Mouse (Mus musculus) ES-E14 (cell line): ENCODE data around the gene Rpl11. TPM values are rescaled to one million over a fixed set of nuclear protein-coding genes. Genes with fewer than 3 reads are reported as not detected.

Source experiments
- DNase-seq: peaks from one replicate; pipeline ENCODE4 v3.0.0-alpha.2; 2013; ENCODE audit warnings: low read depth, low spot score
- H3K27ac ChIP-seq: 2 replicates; pipeline ENCODE4 v1.5.1; 2012; ENCODE audit warnings: low read depth, mild to moderate bottlenecking, low read length, moderate library complexity, mixed read lengths; ENCODE audit not compliant: poor library complexity, insufficient read depth, severe bottlenecking
- H3K36me3 ChIP-seq: 2 replicates; pipeline ENCODE4 v1.6.1; 2012; ENCODE audit warnings: mild to moderate bottlenecking, low read length, moderate library complexity, mixed read lengths; ENCODE audit not compliant: control insufficient read depth, poor library complexity, insufficient read depth, severe bottlenecking
- H3K4me1 ChIP-seq, 2 experiments: fragments of 150-350 bp in 1 of 2; sonication (generic) in 1 of 2; 2 replicates each; pipeline ENCODE4 v1.6.1; 2012; ENCODE audit warnings: low read length in 2 of 2, mild to moderate bottlenecking in 1 of 2, mixed read lengths in 1 of 2; ENCODE audit not compliant: control insufficient read depth in 2 of 2, insufficient read depth in 2 of 2, poor library complexity in 1 of 2
- H3K4me3 ChIP-seq, 2 experiments: fragments of 150-350 bp in 1 of 2; sonication (generic) in 1 of 2; 2 replicates each; pipeline ENCODE4 v1.5.1; 2012; ENCODE audit warnings: low read length in 2 of 2, low read depth in 1 of 2, mild to moderate bottlenecking in 1 of 2, mixed read lengths in 1 of 2; ENCODE audit not compliant: insufficient read depth in 1 of 2, poor library complexity in 1 of 2, severe bottlenecking in 1 of 2
- H3K9ac ChIP-seq: 2 replicates; pipeline ENCODE4 v1.6.1; 2012; ENCODE audit warnings: low read depth, mild to moderate bottlenecking, low read length, mixed read lengths; ENCODE audit not compliant: poor library complexity, insufficient read depth, severe bottlenecking
- H3K9me3 ChIP-seq: fragments of 150-350 bp; sonication (generic); 2 replicates; pipeline ENCODE4 v1.6.1; 2012; ENCODE audit warnings: low read depth, mild to moderate bottlenecking, low read length; ENCODE audit not compliant: control insufficient read depth, insufficient read depth
- CHD2 ChIP-seq: IDR thresholded peaks from 2 replicates; pipeline ENCODE4 v1.6.1; 2014; ENCODE audit warnings: mild to moderate bottlenecking, low read depth, low read length, inconsistent platforms
- HCFC1 ChIP-seq: IDR thresholded peaks from 2 replicates; pipeline ENCODE4 v1.6.1; 2012; ENCODE audit warnings: low read length, inconsistent platforms, borderline replicate concordance; ENCODE audit not compliant: insufficient read depth
- MAFK ChIP-seq: IDR thresholded peaks from 2 replicates; pipeline ENCODE4 v1.6.1; 2014; ENCODE audit warnings: mild to moderate bottlenecking, low read depth, low read length, inconsistent platforms; ENCODE audit not compliant: insufficient read depth
- ZC3H11A ChIP-seq: IDR thresholded peaks from 2 replicates; pipeline ENCODE4 v1.6.1; 2012; ENCODE audit warnings: low read depth, mild to moderate bottlenecking, inconsistent platforms, low read length, borderline replicate concordance
- ZNF384 ChIP-seq: IDR thresholded peaks from 2 replicates; pipeline ENCODE4 v1.6.1; 2012; ENCODE audit warnings: low read depth, low read length, inconsistent platforms
- in situ Hi-C, 2 experiments: fragments of 600-800 bp; cut with MboI; formaldehyde crosslinking; loops; one replicate each; pipeline ENCODE4 v1.15.1; 2025; ENCODE audit warnings: low sequenced_read_pairs in 2 of 2, inconsistent platforms in 1 of 2; ENCODE audit not compliant: unreplicated experiment in 2 of 2
- total RNA-seq: library from RNA; depleted of rRNA; stranded (reverse); fragments of 300-350 nt; gene quantifications from 2 replicates; pipeline ENCODE4 v1.2.3, GENCODE M21; 2012

Rpl11 gene
- total RNA-seq, 1 experiment: 1,442 TPM

DNA sequence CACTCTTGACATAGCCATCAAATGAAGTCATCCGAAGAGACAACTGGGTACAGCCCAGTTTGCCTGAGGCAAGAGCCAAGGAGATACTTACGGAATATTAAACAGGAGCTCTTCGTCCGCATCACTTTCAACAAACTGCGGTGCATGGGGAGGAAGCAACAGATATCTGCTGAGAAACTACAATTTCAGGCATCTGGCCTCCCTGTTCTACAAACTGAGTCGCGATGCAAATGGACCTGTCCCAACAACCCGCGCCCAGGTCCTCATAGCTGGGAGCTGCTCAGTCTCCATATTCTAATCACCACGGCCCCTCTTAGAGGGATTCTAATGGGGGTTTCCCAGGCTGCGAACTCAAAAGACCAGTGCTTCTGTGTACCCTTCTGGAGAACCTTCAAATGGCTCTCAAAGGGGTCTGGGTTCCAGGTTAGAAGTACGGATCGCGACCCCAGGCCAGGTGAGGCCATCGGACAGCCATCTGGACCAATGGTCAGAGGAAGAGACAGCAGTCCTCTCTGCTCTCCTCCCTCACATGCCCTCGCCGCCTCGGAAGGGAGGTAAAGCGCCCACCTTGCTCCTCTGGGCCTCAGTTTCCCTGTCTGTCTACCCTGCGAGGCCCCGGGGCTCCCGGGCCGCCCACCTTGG, 66.8 kb downstream of the Rpl11 start:
- Histone ChIP-seq H3K27ac (no peak overlapping the region), H3K36me3 (peaks cover 15% of the 10 kb centered on the region), H3K9me3 (no peaks in the 10 kb centered on the region), H3K9ac (peak overlapping the region; percentile 94), H3K4me3 (peak overlapping the region; percentile 89 to 94), H3K4me1 (peaks cover 0 to 4% of the 10 kb centered on the region in 2 experiments; a peak in 1 of 4 replicates)
- in situ Hi-C loops: no loop called here
- DNase-seq: no peak
- TF ChIP-seq CHD2 (no peak), ZNF384 (no peak), ZC3H11A (no peak), HCFC1 (no peak), MAFK (no peak)

DNA sequence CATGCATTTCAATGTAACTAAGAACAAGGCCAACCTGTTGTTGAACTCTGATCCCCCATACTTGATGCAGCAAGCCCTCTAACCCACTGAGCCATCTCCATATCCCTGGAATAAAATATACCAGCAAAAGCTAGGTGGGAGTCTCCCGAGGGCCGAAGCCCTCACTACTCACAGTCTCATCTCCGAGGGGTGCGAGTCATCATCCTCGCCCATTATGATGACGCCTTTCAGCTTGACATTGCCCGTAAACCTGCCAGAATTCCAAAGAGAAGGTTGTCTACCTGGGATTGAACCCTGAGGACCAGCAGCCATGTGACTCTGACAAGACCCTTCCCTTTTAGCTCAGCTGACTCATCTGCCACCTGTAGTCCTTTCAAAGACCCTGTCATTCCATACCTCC, 67.5 kb downstream of the Rpl11 start:
- in situ Hi-C loops: no loop called here
- Histone ChIP-seq H3K9ac (no peak overlapping the region), H3K27ac (no peak overlapping the region), H3K36me3 (peaks cover 16% of the 10 kb centered on the region), H3K9me3 (no peaks in the 10 kb centered on the region), H3K4me1 (peaks cover 0 to 4% of the 10 kb centered on the region in 2 experiments; a peak in 1 of 4 replicates), H3K4me3 (peak overlapping the region; percentile 89 to 94; a peak in 2 of 4 replicates)
- DNase-seq: no peak
- TF ChIP-seq CHD2 (no peak), MAFK (no peak), HCFC1 (no peak), ZNF384 (no peak), ZC3H11A (no peak)

GRCm38 (mm10) chr4:135985193-135985592, 68.0 kb downstream of the Rpl11 start:
- in situ Hi-C loops: no loop called here
- Histone ChIP-seq H3K27ac (no peak overlapping the region; the same call in 1 of the 2 replicates), H3K4me1 (peaks cover 0 to 4% of the 10 kb centered on the region in 2 experiments; a peak in 1 of 4 replicates), H3K9ac (no peak overlapping the region), H3K36me3 (peaks cover 17% of the 10 kb centered on the region), H3K9me3 (no peaks in the 10 kb centered on the region), H3K4me3 (no peak overlapping the region)
- peak; percentile 7; the same call in 1 of the 2 replicates for TF ChIP-seq MAFK
- no peak for TF ChIP-seq ZC3H11A
- DNase-seq: no peak

GRCm38 (mm10) chr4:135984556-135984955, 68.7 kb downstream of the Rpl11 start:
- Histone ChIP-seq H3K9ac (no peak overlapping the region), H3K27ac (no peak overlapping the region), H3K4me3 (no peak overlapping the region), H3K4me1 (peaks cover 0 to 4% of the 10 kb centered on the region in 2 experiments; a peak in 1 of 4 replicates), H3K36me3 (peaks cover 17% of the 10 kb centered on the region), H3K9me3 (no peaks in the 10 kb centered on the region)
- no peak for DNase-seq
- TF ChIP-seq HCFC1 (no peak), ZC3H11A (no peak)
- in situ Hi-C loops: no loop called here
